Mouse (Mus musculus) hematopoietic stem cell, adult 5-6 weeks (primary cell): Measurements from ENCODE around the gene Ppp2r1a. TPM values are rescaled to one million over a fixed set of nuclear protein-coding genes. Genes with fewer than 3 reads are reported as not detected.
A peak's percentile ranks its signal among the peaks of the same experiment; 100 is the strongest.

Experiments used
- ATAC-seq, 2 experiments: fragments of 125-278 bp in 1 of 2; replicated peaks in 1 of 2; 2 replicates each; pipeline ENCODE4 v1.8.0; 2016 to 2017; ENCODE audit warnings: inconsistent platforms in 2 of 2, mild to moderate bottlenecking in 2 of 2, moderate number of reproducible peaks in 2 of 2, low read depth in 1 of 2, moderate TSS enrichment in 1 of 2; ENCODE audit not compliant: low FRiP score in 2 of 2, poor library complexity in 2 of 2, severe bottlenecking in 2 of 2, insufficient read depth in 1 of 2, low TSS enrichment in 1 of 2
- total RNA-seq: library from RNA; stranded (forward); fragments of 172-1452, 232-1000 nt; gene quantifications from 2 replicates; pipeline ENCODE4 v1.2.3, GENCODE M21; 2017

Ppp2r1a gene
- 116 and 174 TPM in 2 replicates for total RNA-seq

DNA sequence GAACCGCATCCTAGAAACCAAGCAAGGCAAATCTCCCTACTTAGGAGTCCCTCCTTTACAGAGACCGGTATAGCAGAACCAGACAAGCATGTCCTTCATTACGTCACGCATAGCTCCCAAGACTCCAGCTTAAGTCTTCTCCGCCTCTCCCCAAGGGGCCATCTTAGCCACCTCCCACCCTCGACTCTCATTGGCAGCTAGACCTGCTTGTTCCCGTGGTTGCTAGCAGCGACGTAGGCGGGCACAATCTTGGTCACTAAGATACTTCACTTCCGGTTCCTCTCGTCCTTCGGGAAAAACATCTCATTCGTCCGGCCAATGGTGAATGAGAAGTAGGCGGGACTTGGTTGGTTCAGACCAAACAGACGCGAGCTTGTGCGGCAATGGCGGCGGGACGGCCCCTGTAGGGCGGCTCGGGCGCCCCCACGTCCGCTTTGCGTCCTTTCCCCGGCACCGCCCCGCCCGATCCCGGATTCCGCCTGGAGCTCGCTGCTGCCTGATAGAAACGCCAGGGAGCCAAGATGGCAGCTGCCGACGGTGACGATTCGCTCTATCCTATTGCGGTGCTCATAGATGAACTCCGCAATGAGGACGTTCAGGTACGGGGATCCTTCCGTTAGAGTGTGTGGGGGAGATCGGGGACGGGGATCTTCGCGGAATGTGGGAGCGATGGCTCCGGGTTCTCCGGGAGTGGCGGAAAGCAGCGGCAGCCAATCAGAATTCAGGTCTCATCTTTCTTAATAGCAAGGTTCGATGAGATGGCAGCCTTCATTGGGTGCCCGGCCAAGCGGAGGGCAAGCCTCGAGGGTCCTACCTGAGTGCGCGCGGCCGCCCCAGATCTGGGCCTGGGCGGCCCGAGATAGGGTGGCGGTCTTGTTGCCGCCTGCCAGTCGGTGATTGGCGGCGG lies at the start of gene Ppp2r1a:
Gene Ppp2r1a, plus strand, starts transcription at position 327 of the 907 bp plus-strand sequence.
- ATAC-seq: peak; percentile 93 to 94

DNA sequence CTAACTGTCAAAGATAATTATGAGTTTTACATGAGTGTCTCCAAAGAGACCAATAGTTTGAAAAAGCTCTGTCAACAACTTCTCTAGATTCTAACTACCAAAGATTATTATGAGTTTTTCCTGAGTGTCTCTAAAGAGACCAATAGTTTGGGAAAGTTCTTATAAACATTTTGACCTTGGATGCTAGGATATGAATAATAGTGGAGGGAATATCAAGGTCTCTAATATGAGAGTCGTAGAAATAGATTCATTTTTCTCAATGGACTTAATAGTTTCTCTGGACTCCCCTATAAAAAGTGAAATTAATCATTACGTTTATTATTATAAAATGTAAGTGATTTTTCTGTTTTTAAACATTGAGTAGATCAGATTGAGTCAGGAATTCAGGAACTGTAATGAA lies 40.1 kb upstream of the Ppp2r1a start, which contains the start of gene Vmn1r231:
Gene Vmn1r231, minus strand, starts transcription at position 101 of the 400 bp plus-strand sequence.
- ATAC-seq: no peak

DNA sequence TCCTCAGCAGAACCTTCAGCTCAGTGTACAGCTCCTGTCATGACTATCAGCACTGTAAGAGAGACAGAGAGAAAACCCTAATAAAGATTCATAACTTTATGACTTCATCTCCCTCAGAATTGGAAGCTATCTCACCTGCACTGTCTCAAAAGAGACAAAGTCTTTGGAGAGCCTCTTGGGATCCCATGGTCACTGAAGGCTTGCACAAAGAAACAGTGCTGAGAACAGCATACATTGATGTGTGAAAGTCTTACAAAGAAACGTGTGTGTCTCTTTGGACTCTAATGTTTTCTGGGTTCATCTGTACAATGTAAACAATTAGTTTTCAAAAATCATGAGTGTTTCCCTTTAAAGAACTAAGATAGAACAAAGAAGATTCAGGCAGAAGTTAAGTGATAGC lies 25.5 kb upstream of the Ppp2r1a start, which contains the start of gene Vmn1r232:
Gene Vmn1r232, minus strand, starts transcription at position 101 of the 400 bp plus-strand sequence.
- ATAC-seq: no peak

DNA sequence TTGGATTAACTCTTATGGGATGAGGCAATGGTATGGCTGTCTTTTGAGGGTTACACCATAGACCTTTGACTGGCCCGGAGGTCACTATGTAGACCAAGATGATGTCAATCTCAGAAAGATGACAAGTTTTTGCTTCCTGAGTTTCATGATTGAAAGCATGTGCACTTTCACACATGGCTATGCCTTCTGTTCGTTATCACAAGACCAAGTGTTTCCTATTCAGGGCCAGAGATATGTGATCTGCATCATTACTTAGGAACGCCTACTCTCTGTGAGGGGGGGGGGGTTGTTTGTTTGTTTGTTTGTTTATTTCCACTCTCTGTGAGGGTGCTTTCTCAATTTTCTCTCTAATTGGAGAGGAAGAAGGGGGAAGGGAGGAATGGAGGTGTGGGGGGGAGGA lies 885 bp upstream of the Ppp2r1a start:
- ATAC-seq: no peak

DNA sequence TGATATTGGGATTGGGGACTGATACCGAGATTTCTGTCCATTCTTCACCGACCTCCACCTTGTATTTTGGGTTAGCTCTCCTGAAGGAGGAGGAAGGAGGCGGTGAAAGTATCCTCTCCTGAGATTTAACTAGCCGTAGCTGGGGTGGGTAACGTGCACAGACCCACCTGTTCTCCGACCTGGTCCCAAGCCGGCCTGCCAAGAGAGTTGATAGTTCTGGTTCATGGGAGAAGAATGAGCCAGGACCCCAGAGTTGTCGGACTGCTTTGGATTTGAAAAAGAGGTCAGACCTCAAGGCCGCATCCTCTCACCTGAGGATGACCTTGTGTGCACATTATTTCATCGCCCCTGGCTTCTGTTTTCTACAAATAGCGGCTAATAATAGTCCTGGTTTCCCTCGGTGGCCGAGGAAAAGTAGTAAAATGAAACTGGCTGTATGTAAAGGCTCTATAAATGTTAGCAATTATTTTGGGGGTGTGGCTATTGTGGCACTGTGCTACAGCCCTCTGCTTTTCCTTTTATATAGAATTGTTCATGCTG lies 985 bp downstream of the Ppp2r1a start:
- no peak for ATAC-seq

DNA sequence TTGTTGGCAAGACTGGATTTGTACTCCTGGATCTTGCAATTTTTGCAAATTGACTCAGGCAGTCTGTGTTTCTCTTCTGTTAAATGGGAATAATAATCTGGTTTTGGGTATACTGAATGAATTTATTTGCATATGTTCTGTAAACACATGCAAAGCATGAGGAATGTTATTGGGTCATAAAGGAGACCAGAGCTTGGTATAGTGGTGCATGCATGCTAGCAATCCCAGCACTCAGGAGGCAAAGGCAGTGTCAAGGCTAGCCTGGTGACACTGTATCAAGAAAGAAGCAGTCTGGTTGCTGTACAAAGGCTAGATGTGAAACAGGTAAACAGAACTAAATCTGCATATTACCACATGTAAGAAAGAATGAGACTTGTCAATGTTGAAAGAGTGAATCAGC lies 1.5 kb downstream of the Ppp2r1a start:
- no peak for ATAC-seq

DNA sequence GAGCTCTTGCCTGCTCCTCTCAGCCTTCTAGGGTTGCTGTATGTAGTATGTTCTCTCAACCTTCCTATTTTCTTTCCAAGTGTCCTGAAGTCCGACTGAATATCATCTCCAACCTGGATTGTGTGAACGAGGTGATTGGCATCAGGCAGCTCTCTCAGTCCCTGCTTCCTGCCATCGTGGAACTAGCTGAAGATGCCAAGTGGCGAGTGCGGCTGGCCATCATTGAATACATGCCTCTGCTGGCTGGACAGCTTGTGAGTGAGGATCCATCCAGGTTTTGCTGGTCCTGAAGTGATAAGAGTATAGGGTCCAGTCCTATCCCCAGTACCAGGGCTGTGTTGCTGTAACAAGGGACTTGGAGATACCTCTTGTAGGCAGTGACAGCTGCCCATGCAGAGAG lies 15.3 kb downstream of the Ppp2r1a start:
- ATAC-seq: no peak

DNA sequence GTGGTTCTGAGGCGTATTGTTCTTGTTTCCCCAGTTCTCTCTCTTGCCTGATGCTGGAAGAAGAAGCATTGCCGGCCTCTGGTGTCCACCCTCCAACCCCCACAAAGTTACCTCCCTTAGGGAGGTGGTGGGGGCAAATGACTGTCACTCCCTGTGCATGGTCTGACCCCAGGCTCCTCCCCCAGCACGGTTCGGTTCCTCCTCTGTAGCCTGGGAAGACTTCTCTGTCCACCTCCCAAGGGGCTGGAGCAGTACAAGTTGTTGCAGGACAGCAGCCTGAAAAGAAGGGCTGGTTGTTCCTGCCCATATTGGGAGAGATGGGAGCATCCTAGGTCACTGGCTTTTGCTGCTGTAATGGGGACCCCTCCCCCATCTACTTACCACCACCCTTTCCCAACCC lies 20.3 kb downstream of the Ppp2r1a start:
- ATAC-seq: no peak

DNA sequence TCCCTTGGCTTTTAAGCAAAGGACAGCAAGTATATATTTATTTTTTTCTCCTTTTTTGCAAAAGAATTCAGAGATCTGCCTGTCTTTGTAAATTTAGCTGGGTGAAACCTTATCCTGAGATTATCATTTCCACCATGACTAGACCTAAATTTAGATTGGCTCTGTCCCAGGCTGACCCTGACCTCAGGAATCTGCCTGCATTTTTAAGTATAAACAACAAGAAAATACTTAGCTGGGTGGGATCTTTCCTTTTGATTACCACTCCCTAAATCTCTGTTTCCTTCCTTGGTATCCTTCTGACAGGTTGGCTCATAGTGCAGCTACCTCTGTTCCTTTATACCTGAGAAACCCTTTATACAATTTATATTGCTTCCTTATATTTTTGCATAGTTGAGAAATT lies 21.6 kb downstream of the Ppp2r1a start:
- ATAC-seq: no peak

DNA sequence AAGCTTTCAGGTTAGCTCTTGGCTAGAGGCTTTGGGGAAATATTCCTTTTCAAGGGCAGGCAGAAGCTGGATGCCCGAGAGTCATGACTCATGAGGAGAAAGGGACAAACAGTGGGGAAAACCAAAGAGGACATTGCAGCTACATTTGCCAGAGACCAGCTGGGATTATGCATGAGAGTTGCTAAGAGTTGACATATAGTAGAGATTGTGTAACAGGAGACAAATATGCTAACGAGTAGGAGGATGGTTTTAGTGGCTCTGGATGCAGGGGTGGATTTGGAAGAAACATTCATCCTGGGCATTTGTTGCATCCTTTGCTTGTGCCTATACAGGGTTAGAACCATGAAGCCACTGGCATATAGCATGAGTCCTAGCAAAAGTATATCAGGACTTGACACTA lies 48.6 kb downstream of the Ppp2r1a start:
- no peak for ATAC-seq

DNA sequence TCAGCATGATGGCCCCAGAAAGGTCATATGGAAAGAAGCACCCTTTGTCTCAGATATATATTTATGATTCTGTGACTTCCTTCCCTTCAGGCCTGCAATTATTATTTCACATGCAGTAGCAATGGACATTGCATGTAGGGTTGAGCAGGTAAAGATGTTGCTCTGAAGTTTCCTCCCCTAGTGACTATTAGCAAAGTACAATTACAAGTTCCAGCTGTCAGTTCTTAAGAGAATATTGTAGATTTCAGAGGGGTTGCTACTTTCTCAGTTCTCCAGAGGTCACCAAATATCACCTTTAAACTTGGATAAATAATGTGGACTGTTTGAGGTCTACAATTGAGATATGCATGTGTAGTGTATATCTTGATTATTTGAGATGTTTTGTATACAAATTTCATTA lies 51.3 kb downstream of the Ppp2r1a start, which contains the start of gene Vmn1r233:
Gene Vmn1r233, minus strand, starts transcription at position 101 of the 400 bp plus-strand sequence.
- no peak for ATAC-seq

DNA sequence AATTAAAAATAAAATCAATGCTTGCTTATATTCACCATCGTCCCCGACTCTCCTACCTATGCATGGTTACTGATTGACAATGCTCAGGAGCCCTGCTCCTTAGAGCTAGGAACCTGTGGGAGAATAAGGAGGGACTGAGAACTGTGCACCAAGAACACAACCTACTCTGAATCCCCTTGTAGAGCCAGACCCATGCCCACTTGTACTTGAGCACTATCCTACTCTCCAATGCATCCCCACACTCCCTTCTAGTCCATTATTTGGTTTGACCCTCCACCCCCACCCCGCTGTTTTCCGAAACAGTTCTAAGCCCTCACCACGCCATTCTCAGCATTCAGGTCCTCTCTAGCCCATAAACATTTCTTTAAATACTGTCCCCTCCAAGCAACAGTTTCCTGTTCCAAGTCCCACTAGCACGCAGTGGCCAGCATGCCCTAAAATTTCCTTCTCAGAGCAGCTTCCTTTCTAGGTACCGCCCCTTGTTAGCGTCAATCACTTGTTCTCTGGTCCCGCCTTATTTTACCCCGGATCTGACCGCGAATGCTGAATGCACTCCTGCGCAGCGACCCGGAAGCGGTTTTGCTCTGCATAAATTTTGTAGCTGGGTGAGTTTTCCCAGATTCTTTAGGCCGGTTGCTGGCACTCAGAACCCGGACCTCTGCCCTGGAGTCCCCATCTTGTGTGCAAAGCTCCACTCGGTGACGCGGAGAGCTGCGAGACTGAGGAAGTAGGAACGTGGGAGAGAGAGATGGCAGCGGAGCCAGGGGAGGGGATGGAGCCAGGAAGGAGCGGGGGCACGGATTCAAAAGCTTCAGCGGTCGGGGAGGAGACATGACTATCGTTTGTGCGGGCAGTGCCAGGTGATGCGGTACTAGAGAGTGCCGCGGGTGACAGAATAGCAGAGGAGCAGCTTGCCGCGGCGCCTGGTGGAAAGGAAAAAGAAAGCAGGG lies 63.5 kb downstream of the Ppp2r1a start, which contains the start of gene Zfp160:
Gene Zfp160, plus strand, starts transcription at position 522 of the 950 bp plus-strand sequence.
- ATAC-seq: peak; percentile 97 to 98

DNA sequence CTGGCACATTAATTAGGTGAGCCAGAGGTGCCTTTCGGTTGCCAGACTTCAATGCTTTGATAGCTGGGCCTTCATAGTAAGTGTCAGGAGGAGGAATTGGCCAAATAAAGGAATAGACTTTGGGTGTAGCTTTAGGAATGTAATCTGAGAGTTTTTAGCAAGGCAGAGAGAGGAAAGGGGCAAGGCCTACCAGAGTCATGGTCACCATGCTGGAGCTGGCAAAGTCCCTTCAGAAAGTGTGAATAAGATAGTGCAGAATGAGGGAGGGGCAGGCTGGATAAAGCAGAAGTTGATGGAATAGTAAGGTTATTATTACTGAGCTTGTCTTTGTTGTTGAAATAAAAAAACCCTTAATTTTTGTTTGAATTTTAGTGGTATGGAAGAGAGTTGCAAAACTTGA lies 64.6 kb downstream of the Ppp2r1a start:
- no peak for ATAC-seq

Other genes with a start within 250 kb of the Ppp2r1a start
- not detected in 2 replicates for gene Vmn1r227, start 215.5 kb upstream of the Ppp2r1a start, total RNA-seq
- gene Vmn1r228, start 159.2 kb upstream of the Ppp2r1a start, total RNA-seq: not detected in 2 replicates
- gene Vmn1r229, start 133.8 kb upstream of the Ppp2r1a start, total RNA-seq: not detected in 2 replicates
- not detected in 2 replicates for gene Vmn1r230, start 104.9 kb upstream of the Ppp2r1a start, total RNA-seq
- gene Vmn1r231, start 40.2 kb upstream of the Ppp2r1a start, total RNA-seq: not detected in 2 replicates
- not detected in 2 replicates for gene Vmn1r232, start 25.6 kb upstream of the Ppp2r1a start, total RNA-seq
- gene Vmn1r233, start 51.2 kb downstream of the Ppp2r1a start, total RNA-seq: not detected in 2 replicates
- 14.4 and 34.7 TPM in 2 replicates for gene Zfp160, start 63.6 kb downstream of the Ppp2r1a start, total RNA-seq